Mouse (Mus musculus): ENCODE data around the gene Smad5. TPM values are rescaled to one million over a fixed set of nuclear protein-coding genes. Genes with fewer than 3 reads are reported as not detected.
A peak's percentile ranks its signal among the peaks of the same experiment; 100 is the strongest.

Smad5 gene
- polyA plus RNA-seq (2016; fragmentation: Nextera tagmentation; extraction: Ambion mirVana), result 31.4 and 34.4 TPM in 2 replicates

- 3% methylated on average over 62 of the region's 62 CpGs for WGBS
These were observed at the start of gene Smad5 for GRCm38 (mm10) chr13:56702469-56703221. Gene Smad5 (plus strand): TSS chr13:56703010.

DNA sequence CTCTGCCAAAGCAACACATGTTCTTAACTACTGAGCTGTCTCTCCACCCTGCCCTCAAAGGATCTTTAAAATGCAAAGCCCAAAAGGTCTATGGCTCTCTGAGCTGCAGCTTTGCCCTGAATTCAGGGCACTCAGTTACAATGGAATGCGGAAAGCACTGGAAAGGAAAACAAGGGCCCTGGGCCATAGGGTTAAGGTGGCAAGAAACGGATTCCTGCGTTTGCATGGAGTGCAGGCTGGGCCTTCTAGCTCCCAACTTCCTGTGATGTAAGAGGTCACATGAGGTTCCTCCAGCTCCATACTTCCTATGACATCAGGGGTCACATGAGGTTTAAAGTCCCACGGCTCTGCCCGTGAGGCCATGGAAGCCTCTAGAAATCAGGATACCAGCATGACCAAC is 48.6 kb upstream of the Smad5 start:
- no peak for DNase-seq (ENCODE audit: low spot score)
- H3K27me3 ChIP-seq (ENCODE audit: insufficient read depth, poor library complexity, severe bottlenecking), result no peaks in the 10 kb centered on the region
- H3K36me3 ChIP-seq, result no peaks in the 10 kb centered on the region
- 82% methylated on average over 5 of the region's 5 CpGs for WGBS
- H3K9me3 ChIP-seq, result no peaks in the 10 kb centered on the region
- H3K4me1 ChIP-seq (replicated peaks), result peaks cover 32% of the 10 kb centered on the region; the same call in 1 of the 2 replicates
- no peak overlapping the region for H3K4me3 ChIP-seq
- 0 out of 2 replicates have a peak overlapping the region, but pooled peaks have one; percentile 23 for H3K27ac ChIP-seq

More at GRCm38 (mm10) chr13:56702469-56703221, at the start of gene Smad5:
- H3K27ac ChIP-seq, result peak within 1 kb of the TSS; percentile 99
- peaks cover 23% of the 10 kb centered on the region for H3K36me3 ChIP-seq
- H3K27me3 ChIP-seq (ENCODE audit: insufficient read depth, poor library complexity, severe bottlenecking), result no peaks in the 10 kb centered on the region
- H3K4me1 ChIP-seq (replicated peaks), result peaks cover 49% of the 10 kb centered on the region
- no peaks in the 10 kb centered on the region for H3K9me3 ChIP-seq
- H3K4me3 ChIP-seq, result peak within 1 kb of the TSS; percentile 84
- peak; percentile 93 for DNase-seq (ENCODE audit: low spot score)

DNA sequence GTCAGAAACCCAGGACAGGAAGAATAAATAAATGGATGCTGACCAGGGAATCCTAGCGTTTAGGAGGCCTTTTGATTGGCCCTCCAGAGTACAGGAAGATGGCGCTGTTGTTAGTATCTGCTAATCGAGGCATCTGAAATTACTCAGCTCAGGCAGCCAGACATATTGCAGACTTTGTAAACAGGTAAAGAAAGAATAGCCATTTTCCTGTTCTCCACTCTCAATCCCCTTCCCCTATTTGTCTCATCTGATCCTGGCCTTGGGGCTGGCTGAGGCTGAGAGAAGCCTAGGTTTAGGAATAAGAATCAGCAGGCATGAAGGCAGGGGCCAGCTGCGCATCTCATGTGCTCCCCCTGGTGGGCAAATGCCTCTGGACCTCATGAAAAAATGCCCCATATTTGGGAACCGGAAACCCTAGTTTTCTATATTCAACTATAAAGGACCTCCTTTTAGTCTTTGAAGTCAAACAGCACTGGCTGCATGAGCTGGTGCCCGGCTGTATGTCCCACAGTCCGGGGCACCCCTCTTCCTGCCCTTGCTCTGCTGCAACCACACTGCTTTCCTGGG is 44.8 kb upstream of the Smad5 start:
- WGBS, result 38% methylated on average over 7 of the region's 7 CpGs

DNA sequence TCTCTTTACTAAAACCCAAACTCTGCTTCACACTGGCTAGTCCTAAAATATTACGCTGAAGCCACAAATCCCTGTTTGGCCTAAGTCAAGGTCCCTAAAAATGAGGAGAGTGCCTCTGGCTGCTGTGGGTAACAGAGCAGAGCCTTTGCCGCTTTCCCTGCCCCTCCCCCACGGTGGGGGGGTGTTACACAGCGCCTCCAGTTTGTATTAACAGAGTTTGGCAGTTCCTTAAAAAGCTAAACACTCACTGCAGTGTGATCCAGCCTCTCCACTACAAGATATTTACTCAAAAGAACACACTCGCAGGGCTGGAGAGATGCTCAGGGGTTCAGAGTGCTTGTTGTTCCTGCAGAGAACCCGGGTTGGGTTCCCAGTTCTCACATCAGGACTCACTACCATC is 43.9 kb upstream of the Smad5 start:
- WGBS, result 71% methylated on average over 6 of the region's 6 CpGs
- Histone ChIP-seq H3K36me3 (no peaks in the 10 kb centered on the region), H3K27ac (peak overlapping the region; percentile 64; the same call in 1 of the 2 replicates), H3K27me3 (ENCODE audit: insufficient read depth, poor library complexity, severe bottlenecking) (no peaks in the 10 kb centered on the region), H3K9me3 (no peaks in the 10 kb centered on the region), H3K4me1 (replicated peaks) (peaks cover 29% of the 10 kb centered on the region; the same call in 1 of the 2 replicates), H3K4me3 (no peak overlapping the region)
- DNase-seq (ENCODE audit: low spot score), result no peak

More for the DNA sequence above, 44.8 kb upstream of the Smad5 start:
- Histone ChIP-seq H3K27ac (peak overlapping the region; percentile 64), H3K4me1 (replicated peaks) (peaks cover 34% of the 10 kb centered on the region; the same call in 1 of the 2 replicates), H3K36me3 (no peaks in the 10 kb centered on the region), H3K27me3 (ENCODE audit: insufficient read depth, poor library complexity, severe bottlenecking) (no peaks in the 10 kb centered on the region), H3K9me3 (no peaks in the 10 kb centered on the region), H3K4me3 (no peak overlapping the region)
- DNase-seq (ENCODE audit: low spot score), result peak; percentile 79

DNA sequence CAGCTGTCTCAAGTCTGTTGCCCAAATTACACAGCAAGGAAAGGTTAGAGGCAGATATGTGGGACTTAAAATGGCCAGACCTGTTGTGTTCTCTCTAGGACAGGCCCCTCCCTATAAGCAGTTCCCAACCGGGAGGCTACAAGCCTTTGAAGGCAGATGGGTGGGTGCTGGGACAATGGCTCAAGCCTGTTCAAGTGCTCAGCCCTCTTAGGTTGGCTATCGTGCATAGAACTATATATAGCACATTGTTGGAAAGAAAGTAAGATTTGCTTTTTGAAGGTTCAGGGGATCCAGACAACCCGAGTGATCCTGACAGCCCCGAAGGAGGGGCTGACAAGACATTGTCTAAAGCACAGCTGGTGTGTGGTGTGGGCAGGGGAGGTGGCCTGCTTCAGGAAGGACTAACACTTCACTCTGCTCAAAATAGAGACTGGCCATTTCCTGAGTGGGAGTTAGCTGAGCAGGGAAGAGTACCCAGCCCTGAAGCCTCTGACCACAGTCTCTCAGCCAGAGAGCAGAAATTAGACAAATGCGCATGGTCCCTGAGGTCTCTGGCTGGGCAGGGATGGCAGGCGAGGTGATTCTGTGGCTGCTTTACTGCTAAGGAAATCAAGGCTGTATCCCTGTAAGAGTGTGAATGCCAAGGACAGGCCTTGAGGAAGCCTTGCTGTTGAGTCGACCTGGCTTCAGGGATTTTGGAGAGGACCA is 40.7 kb upstream of the Smad5 start:
- peak overlapping the region; percentile 67; the same call in 1 of the 2 replicates for H3K27ac ChIP-seq

GRCm38 (mm10) chr13:56664256-56665170 is 38.3 kb upstream of the Smad5 start:
- peak overlapping the region; percentile 23; the same call in 1 of the 2 replicates for H3K27ac ChIP-seq

More for the DNA sequence above, 40.7 kb upstream of the Smad5 start:
- H3K36me3 ChIP-seq, result no peaks in the 10 kb centered on the region
- DNase-seq (ENCODE audit: low spot score), result no peak
- no peak overlapping the region for H3K4me3 ChIP-seq
- no peaks in the 10 kb centered on the region for H3K27me3 ChIP-seq (ENCODE audit: insufficient read depth, poor library complexity, severe bottlenecking)
- peaks cover 38% of the 10 kb centered on the region for H3K4me1 ChIP-seq (replicated peaks)
- no peaks in the 10 kb centered on the region for H3K9me3 ChIP-seq
- 66% methylated on average over 7 of the region's 7 CpGs for WGBS

GRCm38 (mm10) chr13:56671206-56671605 is 31.6 kb upstream of the Smad5 start:
- WGBS, result 64% methylated on average over 11 of the region's 11 CpGs
- Histone ChIP-seq H3K36me3 (no peaks in the 10 kb centered on the region), H3K4me1 (replicated peaks) (peaks cover 20% of the 10 kb centered on the region), H3K9me3 (no peaks in the 10 kb centered on the region), H3K27me3 (ENCODE audit: insufficient read depth, poor library complexity, severe bottlenecking) (peaks cover 8% of the 10 kb centered on the region; the same call in 1 of the 2 replicates), H3K4me3 (no peak overlapping the region), H3K27ac (no peak overlapping the region)
- no peak for DNase-seq (ENCODE audit: low spot score)

More at GRCm38 (mm10) chr13:56664256-56665170, 38.3 kb upstream of the Smad5 start:
- H3K9me3 ChIP-seq, result no peaks in the 10 kb centered on the region
- DNase-seq (ENCODE audit: low spot score), result no peak
- 74% methylated on average over 17 of the region's 17 CpGs for WGBS
- no peaks in the 10 kb centered on the region for H3K27me3 ChIP-seq (ENCODE audit: insufficient read depth, poor library complexity, severe bottlenecking)
- no peaks in the 10 kb centered on the region for H3K36me3 ChIP-seq
- H3K4me1 ChIP-seq (replicated peaks), result peaks cover 28% of the 10 kb centered on the region
- no peak overlapping the region for H3K4me3 ChIP-seq

DNA sequence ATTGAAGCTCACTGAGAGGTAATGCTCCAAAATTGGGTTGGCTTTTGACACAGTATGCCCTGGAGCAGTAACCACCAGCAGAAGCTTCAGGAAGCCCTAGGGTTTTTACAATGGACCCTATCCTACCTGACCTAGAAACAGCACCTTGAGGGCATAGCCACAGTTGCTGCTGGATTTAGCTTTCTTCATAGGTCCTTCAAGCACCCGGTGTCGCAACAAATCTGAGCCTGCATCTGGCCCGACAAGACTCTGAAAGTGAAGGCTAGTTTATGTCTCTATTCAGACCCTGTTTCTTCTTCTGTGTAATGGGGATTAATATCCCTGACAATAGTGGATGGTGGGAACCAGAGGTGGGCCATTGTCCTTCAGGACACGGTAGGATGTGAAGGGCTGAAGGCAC is 25.1 kb upstream of the Smad5 start:
- peak overlapping the region; percentile 78; the same call in 1 of the 2 replicates for H3K27ac ChIP-seq
- peaks cover 37% of the 10 kb centered on the region for H3K4me1 ChIP-seq (replicated peaks)
- H3K9me3 ChIP-seq, result no peaks in the 10 kb centered on the region
- 71% methylated on average over 4 of the region's 4 CpGs for WGBS
- no peak overlapping the region for H3K4me3 ChIP-seq
- H3K27me3 ChIP-seq (ENCODE audit: insufficient read depth, poor library complexity, severe bottlenecking), result peaks cover 8% of the 10 kb centered on the region; the same call in 1 of the 2 replicates
- no peak for DNase-seq (ENCODE audit: low spot score)
- H3K36me3 ChIP-seq, result no peaks in the 10 kb centered on the region

- Histone ChIP-seq H3K27ac (peak overlapping the region; percentile 78), H3K4me3 (no peak overlapping the region), H3K36me3 (no peaks in the 10 kb centered on the region), H3K4me1 (replicated peaks) (peaks cover 42% of the 10 kb centered on the region), H3K27me3 (ENCODE audit: insufficient read depth, poor library complexity, severe bottlenecking) (peaks cover 8% of the 10 kb centered on the region), H3K9me3 (no peaks in the 10 kb centered on the region)
- no peak for DNase-seq (ENCODE audit: low spot score)
- WGBS, result 44% methylated on average over 10 of the region's 10 CpGs
These were observed 24.5 kb upstream of the Smad5 start for GRCm38 (mm10) chr13:56678188-56678787.

GRCm38 (mm10) chr13:56678826-56679504 is 23.8 kb upstream of the Smad5 start:
- Histone ChIP-seq H3K27ac (peak overlapping the region; percentile 78), H3K4me1 (replicated peaks) (peaks cover 40% of the 10 kb centered on the region), H3K27me3 (ENCODE audit: insufficient read depth, poor library complexity, severe bottlenecking) (peaks cover 4% of the 10 kb centered on the region; the same call in 1 of the 2 replicates), H3K9me3 (no peaks in the 10 kb centered on the region), H3K36me3 (no peaks in the 10 kb centered on the region), H3K4me3 (no peak overlapping the region)
- no peak for DNase-seq (ENCODE audit: low spot score)
- 60% methylated on average over 10 of the region's 10 CpGs for WGBS

DNA sequence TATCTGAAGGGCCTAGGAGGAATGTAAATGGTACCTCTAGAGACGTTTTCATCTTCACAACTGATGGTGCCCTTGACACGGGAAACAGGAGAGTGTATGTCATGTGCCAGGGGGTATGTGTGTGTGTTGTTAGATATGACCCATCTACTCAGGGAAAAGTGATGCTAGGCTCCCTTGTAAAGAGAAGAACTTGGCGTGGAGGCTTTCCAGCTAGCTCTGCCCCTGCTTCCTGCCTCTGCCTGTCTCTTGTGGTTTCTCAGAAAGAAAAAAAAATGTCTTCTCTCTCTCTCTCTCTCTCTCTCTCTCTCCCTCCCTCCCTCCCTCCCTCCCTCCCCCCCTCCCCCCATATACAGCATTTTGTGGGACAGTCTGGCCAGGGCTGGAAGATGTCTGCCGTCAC is 20.9 kb upstream of the Smad5 start:
- Histone ChIP-seq H3K9me3 (no peaks in the 10 kb centered on the region), H3K36me3 (no peaks in the 10 kb centered on the region), H3K4me3 (no peak overlapping the region), H3K4me1 (replicated peaks) (peaks cover 35% of the 10 kb centered on the region), H3K27ac (no peak overlapping the region), H3K27me3 (ENCODE audit: insufficient read depth, poor library complexity, severe bottlenecking) (peaks cover 4% of the 10 kb centered on the region; the same call in 1 of the 2 replicates)
- 81% methylated on average over 4 of the region's 4 CpGs for WGBS
- DNase-seq (ENCODE audit: low spot score), result no peak

Data from hindbrain, embryonic 10.5 days (tissue).